Mouse (Mus musculus) heart, embryonic 13.5 days (tissue): ENCODE measurements at regions not wholly inside any gene's neighbourhood (a gene's known extent, or its start where the extent isn't known, plus 50 kb on each side); places are given as distances from the start of the nearest gene placed in this dataset.

Source experiments
- ATAC-seq: fragments of 200-750 bp; cut with Nextera tagmentation; 2 replicates; pipeline ENCODE4 v1.8.0; 2017; ENCODE audit warnings: moderate TSS enrichment; ENCODE audit not compliant: insufficient number of reproducible peaks, low FRiP score, low TSS enrichment; ENCODE audit errors: extremely low read depth
- H3K27ac ChIP-seq: fragments of 300-500 bp; sonication (generic); replicated peaks from 2 replicates; pipeline ENCODE4 v1.5.1; 2015; ENCODE audit warnings: moderate library complexity, mild to moderate bottlenecking, inconsistent platforms
- H3K27me3 ChIP-seq: fragments of 300-500 bp; sonication (generic); replicated peaks from 2 replicates; pipeline ENCODE4 v1.6.1; 2015; ENCODE audit warnings: mild to moderate bottlenecking, inconsistent platforms
- H3K36me3 ChIP-seq: fragments of 300-500 bp; sonication (generic); 2 replicates; pipeline ENCODE4 v1.6.1; 2015; ENCODE audit warnings: mild to moderate bottlenecking, inconsistent platforms
- H3K4me1 ChIP-seq: fragments of 300-500 bp; sonication (generic); 2 replicates; pipeline ENCODE4 v1.6.1; 2015; ENCODE audit warnings: inconsistent platforms
- H3K4me2 ChIP-seq: fragments of 300-500 bp; sonication (generic); 2 replicates; pipeline ENCODE4 v1.6.1; 2015; ENCODE audit warnings: inconsistent platforms, mild to moderate bottlenecking, moderate library complexity
- H3K4me3 ChIP-seq: fragments of 300-500 bp; sonication (generic); 2 replicates; pipeline ENCODE4 v1.5.1; 2015; ENCODE audit warnings: moderate library complexity, mild to moderate bottlenecking, inconsistent platforms
- H3K9ac ChIP-seq: fragments of 300-500 bp; sonication (generic); 2 replicates; pipeline ENCODE4 v1.6.1; 2015; ENCODE audit warnings: inconsistent platforms, mild to moderate bottlenecking, moderate library complexity
- H3K9me3 ChIP-seq: fragments of 300-500 bp; sonication (generic); 2 replicates; pipeline ENCODE4 v1.6.1; 2016; ENCODE audit warnings: inconsistent platforms
- WGBS: fragments of 180-500 bp; shearing (Covaris S2); methylation state at CpG from one replicate; pipeline ENCODE4 v1.1.7; 2015; ENCODE audit warnings: mixed read lengths; 5-methylcytosine and 5-hydroxymethylcytosine counted together

- Histone ChIP-seq H3K4me1 (peaks cover 44% of the 10 kb centered on the region), H3K4me2 (peak overlapping the region; percentile 44), H3K27me3 (no peaks in the 10 kb centered on the region), H3K36me3 (no peaks in the 10 kb centered on the region), H3K9me3 (no peaks in the 10 kb centered on the region), H3K9ac (no peak overlapping the region), H3K4me3 (no peak overlapping the region), H3K27ac (peak overlapping the region; percentile 68)
- WGBS: 13% methylated on average over 10 of the region's 10 CpGs
- ATAC-seq: peak; percentile 60; the same call in 1 of the 2 replicates
Measured at GRCm38 (mm10) chr3:8736239-8736953, 873.5 kb downstream of the Zfp704 start.

DNA sequence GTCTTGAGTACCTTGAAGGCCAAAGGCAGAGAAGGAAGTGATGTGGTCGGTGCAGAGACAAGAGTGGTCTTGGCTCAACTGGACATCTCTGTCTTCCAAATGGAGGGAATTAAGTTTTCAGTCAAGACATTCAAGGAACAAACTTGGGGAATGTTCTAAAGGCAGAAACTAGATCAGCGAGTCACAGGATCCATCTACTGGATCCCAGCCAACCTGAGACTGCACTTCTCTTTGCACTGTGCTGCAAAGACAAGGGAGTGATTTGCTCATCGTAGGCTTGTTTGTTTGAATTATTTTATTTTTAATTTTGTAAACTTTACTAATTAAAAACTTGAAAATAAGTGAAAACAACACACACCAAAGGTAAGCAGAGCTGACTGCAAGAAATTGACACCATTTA, 875.8 kb downstream of the Zfp704 start:
- Histone ChIP-seq H3K4me1 (peaks cover 36% of the 10 kb centered on the region), H3K9ac (no peak overlapping the region), H3K27ac (no peak overlapping the region), H3K4me3 (no peak overlapping the region), H3K36me3 (no peaks in the 10 kb centered on the region), H3K9me3 (no peaks in the 10 kb centered on the region), H3K27me3 (no peaks in the 10 kb centered on the region), H3K4me2 (no peak overlapping the region)
- ATAC-seq: no peak
- WGBS: 54% methylated on average over 3 of the region's 3 CpGs

- Histone ChIP-seq H3K4me2 (no peak overlapping the region), H3K4me1 (peaks cover 16% of the 10 kb centered on the region), H3K4me3 (no peak overlapping the region), H3K9me3 (no peaks in the 10 kb centered on the region), H3K27ac (no peak overlapping the region), H3K27me3 (no peaks in the 10 kb centered on the region), H3K9ac (no peak overlapping the region), H3K36me3 (no peaks in the 10 kb centered on the region)
- ATAC-seq: no peak
- 53% methylated on average over 6 of the region's 6 CpGs for WGBS
Measured at GRCm38 (mm10) chr3:8731398-8731797, 878.5 kb downstream of the Zfp704 start.

DNA sequence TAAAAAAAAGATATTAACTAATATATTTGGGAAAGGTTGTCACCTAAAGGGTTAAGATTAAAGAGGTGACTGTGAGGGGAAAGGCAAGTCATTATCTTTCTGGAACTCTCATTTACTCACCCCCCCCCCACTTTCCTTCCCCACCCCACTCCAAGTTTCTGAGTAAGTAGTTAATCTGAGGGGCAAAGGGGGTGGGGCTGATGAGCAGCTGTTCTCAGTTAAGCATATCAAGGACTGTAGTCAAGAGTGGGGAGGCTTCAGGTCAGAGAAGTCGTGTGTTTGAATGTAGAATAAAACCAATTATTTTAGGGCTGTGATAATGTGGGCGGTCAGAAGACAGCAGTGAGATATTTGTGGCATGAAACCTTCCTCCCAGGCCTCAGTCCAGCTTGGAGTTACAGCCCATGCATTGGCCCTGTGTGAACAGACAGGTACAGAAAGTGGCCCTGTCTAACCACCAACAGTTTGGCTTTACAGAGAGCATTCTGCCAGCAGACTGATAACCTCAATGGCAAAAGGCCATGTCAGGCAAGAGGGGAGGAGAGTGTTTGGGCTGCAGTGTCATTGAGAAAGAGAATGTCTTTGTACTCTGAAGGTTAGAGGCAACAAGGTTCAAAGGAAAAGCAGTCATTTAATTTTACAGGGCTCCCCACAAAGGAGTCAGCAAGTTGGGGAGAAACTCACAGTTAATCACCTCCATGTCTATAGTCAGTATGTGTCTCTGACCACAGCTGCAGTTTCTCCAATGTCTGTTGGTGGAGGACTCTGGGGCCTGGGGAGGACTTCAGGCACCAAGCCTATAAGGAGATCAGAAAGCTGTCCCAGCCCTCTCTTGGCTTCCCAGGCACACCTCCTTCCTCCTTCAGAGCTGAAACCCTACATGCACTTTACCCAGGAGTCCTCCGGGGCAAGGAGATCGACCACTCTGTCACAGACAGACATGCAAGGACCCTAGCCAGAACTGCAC, 888.0 kb downstream of the Zfp704 start:
- peak overlapping the region; percentile 55 for H3K27ac ChIP-seq
- H3K9me3 ChIP-seq: no peaks in the 10 kb centered on the region
- no peaks in the 10 kb centered on the region for H3K36me3 ChIP-seq
- H3K27me3 ChIP-seq: no peaks in the 10 kb centered on the region
- H3K4me1 ChIP-seq: peaks cover 41% of the 10 kb centered on the region
- ATAC-seq: no peak
- no peak overlapping the region for H3K4me3 ChIP-seq
- 42% methylated on average over 4 of the region's 4 CpGs for WGBS
- no peak overlapping the region for H3K9ac ChIP-seq
- H3K4me2 ChIP-seq: no peak overlapping the region

DNA sequence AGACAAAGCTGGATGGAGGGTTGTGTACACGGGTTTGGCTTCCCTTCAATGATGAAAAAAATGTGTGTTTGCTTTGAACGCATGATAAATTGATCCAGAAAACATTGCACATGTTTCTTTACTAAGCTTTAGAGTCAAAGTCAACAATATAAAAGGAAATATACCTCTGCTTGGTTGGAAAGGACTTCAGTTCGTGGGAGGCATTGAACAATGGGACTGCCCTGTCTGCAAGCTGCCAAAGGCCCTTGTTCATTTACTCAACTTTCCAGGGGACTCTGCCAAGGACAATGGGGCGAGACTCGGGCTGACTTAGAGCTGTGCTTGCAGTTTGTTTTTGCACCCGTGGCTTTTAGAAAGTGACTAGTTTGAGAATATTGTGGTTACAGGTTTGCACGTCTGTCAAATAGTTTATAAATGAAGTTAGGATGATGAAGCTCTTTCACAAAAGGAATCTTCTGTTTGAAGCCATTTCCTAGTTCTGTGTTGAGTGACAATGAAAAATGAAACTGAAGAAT, 889.2 kb downstream of the Zfp704 start:
- Histone ChIP-seq H3K4me3 (no peak overlapping the region), H3K4me2 (no peak overlapping the region), H3K36me3 (no peaks in the 10 kb centered on the region), H3K9me3 (no peaks in the 10 kb centered on the region), H3K27ac (no peak overlapping the region), H3K4me1 (peaks cover 49% of the 10 kb centered on the region), H3K9ac (no peak overlapping the region), H3K27me3 (no peaks in the 10 kb centered on the region)
- 71% methylated on average over 7 of the region's 7 CpGs for WGBS
- no peak for ATAC-seq

- WGBS: 14% methylated on average over 9 of the region's 9 CpGs
- Histone ChIP-seq H3K9me3 (no peaks in the 10 kb centered on the region), H3K27ac (peak overlapping the region; percentile 78; the same call in 1 of the 2 replicates), H3K36me3 (no peaks in the 10 kb centered on the region), H3K4me2 (peak overlapping the region; percentile 72), H3K9ac (peak overlapping the region; percentile 65), H3K4me1 (peaks cover 46% of the 10 kb centered on the region), H3K27me3 (no peaks in the 10 kb centered on the region), H3K4me3 (no peak overlapping the region; the same call in 1 of the 2 replicates)
- no peak for ATAC-seq
Measured at GRCm38 (mm10) chr3:8718206-8718605, 891.7 kb downstream of the Zfp704 start.

DNA sequence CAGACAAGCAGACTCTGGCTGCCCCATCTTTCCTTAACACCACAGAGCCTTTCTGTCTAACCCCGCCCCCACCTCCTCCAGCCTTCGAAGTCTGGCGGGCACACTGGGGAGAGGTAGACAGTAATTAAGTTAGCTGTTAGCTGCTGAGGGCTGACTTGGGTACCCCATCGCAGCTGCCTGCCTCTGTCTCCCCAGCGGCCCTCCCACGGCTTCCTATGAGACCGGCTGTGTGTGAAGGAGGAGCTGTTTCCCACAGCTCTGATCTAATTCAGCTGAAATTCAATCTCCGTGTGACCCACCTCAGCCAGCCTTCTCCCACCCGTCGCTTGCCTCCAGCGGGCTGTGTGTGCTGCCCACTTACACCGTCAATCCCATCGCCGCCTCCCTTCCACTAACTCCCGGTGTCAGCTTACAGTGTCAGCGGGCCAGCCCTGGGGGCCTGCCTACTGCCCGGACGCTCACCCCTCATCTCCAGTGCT, 892.5 kb downstream of the Zfp704 start:
- H3K4me1 ChIP-seq: peaks cover 54% of the 10 kb centered on the region

More for the DNA sequence above, 892.5 kb downstream of the Zfp704 start:
- H3K9ac ChIP-seq: peak overlapping the region; percentile 65
- H3K4me3 ChIP-seq: peak overlapping the region; percentile 46
- peak overlapping the region; percentile 72 for H3K4me2 ChIP-seq
- no peaks in the 10 kb centered on the region for H3K27me3 ChIP-seq
- H3K36me3 ChIP-seq: no peaks in the 10 kb centered on the region
- 2% methylated on average over 18 of the region's 18 CpGs for WGBS
- H3K9me3 ChIP-seq: no peaks in the 10 kb centered on the region
- H3K27ac ChIP-seq: peak overlapping the region; percentile 78
- ATAC-seq: peak; percentile 67; the same call in 1 of the 2 replicates
